Mouse (Mus musculus): ENCODE data around the gene Usp37.
A peak's percentile ranks its signal among the peaks of the same experiment; 100 is the strongest.
"Not testable (repeated sequence)": the region's sequence is repeated elsewhere in the genome, so short reads cannot be mapped to it uniquely, and the experiment has no call there.

Usp37 gene

GRCm38 (mm10) chr1:74397268-74397918 lies 146.7 kb downstream of the Usp37 start:
- peak; percentile 77 for DNase-seq (ENCODE audit: low spot score)

GRCm38 (mm10) chr1:74396456-74397222 lies 147.4 kb downstream of the Usp37 start:
- not testable (repeated sequence) for DNase-seq (ENCODE audit: low spot score)

- no peak for DNase-seq (ENCODE audit: low spot score)
Measured at GRCm38 (mm10) chr1:74395290-74395689, 148.8 kb downstream of the Usp37 start.

- no peak for DNase-seq (ENCODE audit: low spot score)
Measured at GRCm38 (mm10) chr1:74394858-74395257, 149.2 kb downstream of the Usp37 start.

- no peak for DNase-seq (ENCODE audit: low spot score)
Measured at GRCm38 (mm10) chr1:74394311-74394710, 149.8 kb downstream of the Usp37 start.

- no peak for DNase-seq (ENCODE audit: low spot score)
Measured at GRCm38 (mm10) chr1:74393697-74394096, 150.4 kb downstream of the Usp37 start.

- DNase-seq (ENCODE audit: low spot score): no peak
Measured at GRCm38 (mm10) chr1:74393010-74393409, 151.1 kb downstream of the Usp37 start.

- DNase-seq (ENCODE audit: low spot score): no peak
Measured at GRCm38 (mm10) chr1:74392446-74392994, 151.6 kb downstream of the Usp37 start.

GRCm38 (mm10) chr1:74391844-74392441 lies 152.1 kb downstream of the Usp37 start:
- no peak for DNase-seq (ENCODE audit: low spot score)

GRCm38 (mm10) chr1:74390924-74391748 lies 152.9 kb downstream of the Usp37 start, which contains the start of gene Ctdsp1:
Gene Ctdsp1, plus strand, starts transcription at chr1:74391509.
- peak; percentile 90 for DNase-seq (ENCODE audit: low spot score)

GRCm38 (mm10) chr1:74390287-74390906 lies 153.7 kb downstream of the Usp37 start:
- no peak for DNase-seq (ENCODE audit: low spot score)

GRCm38 (mm10) chr1:74389831-74390286 lies 154.2 kb downstream of the Usp37 start:
- no peak for DNase-seq (ENCODE audit: low spot score)

GRCm38 (mm10) chr1:74388398-74388920 lies 155.6 kb downstream of the Usp37 start:
- DNase-seq (ENCODE audit: low spot score): no peak

- no peak for DNase-seq (ENCODE audit: low spot score)
Measured at GRCm38 (mm10) chr1:74387386-74387988, 156.6 kb downstream of the Usp37 start.

- peak; percentile 95 for DNase-seq (ENCODE audit: low spot score)
Measured at GRCm38 (mm10) chr1:74386714-74387385, 157.2 kb downstream of the Usp37 start.

- no peak for DNase-seq (ENCODE audit: low spot score)
Measured at GRCm38 (mm10) chr1:74386363-74386713, 157.7 kb downstream of the Usp37 start.

GRCm38 (mm10) chr1:74385531-74385930 lies 158.6 kb downstream of the Usp37 start:
- no peak for DNase-seq (ENCODE audit: low spot score)
